Mouse (Mus musculus) MEL (cell line): ENCODE measurements around the gene Inpp5d. TPM values are rescaled to one million over a fixed set of nuclear protein-coding genes. Genes with fewer than 3 reads are reported as not detected.

Experiments used
- DNase-seq: peaks from one replicate; pipeline ENCODE4 v3.0.0; 2011; ENCODE audit warnings: low read depth, low spot score
- H3K27ac ChIP-seq: 2 replicates; pipeline ENCODE4 v1.5.1; 2012; ENCODE audit warnings: low read depth, mild to moderate bottlenecking, control low read depth, low read length, moderate library complexity; ENCODE audit not compliant: control insufficient read depth
- H3K27me3 ChIP-seq, 2 experiments: fragments of 150-350 bp in 1 of 2; sonication (generic) in 1 of 2; 2 replicates each; pipeline ENCODE4 v1.6.1; 2012; ENCODE audit warnings: low read length in 2 of 2, mild to moderate bottlenecking in 2 of 2, improper control_type of control experiment in 1 of 2, moderate library complexity in 1 of 2; ENCODE audit not compliant: insufficient read depth in 2 of 2, control insufficient read depth in 1 of 2
- H3K36me3 ChIP-seq, 2 experiments: 2 replicates each; pipeline ENCODE4 v1.6.1; 2012 to 2014; ENCODE audit warnings: low read length in 2 of 2, improper control_type of control experiment in 1 of 2, inconsistent platforms in 1 of 2, mild to moderate bottlenecking in 1 of 2; ENCODE audit not compliant: insufficient read depth in 2 of 2, control insufficient read depth in 1 of 2
- H3K4me1 ChIP-seq, 2 experiments: fragments of 150-350 bp in 1 of 2; sonication (generic) in 1 of 2; 2 replicates each; pipeline ENCODE4 v1.6.1; 2012; ENCODE audit warnings: low read length in 2 of 2, improper control_type of control experiment in 1 of 2, mild to moderate bottlenecking in 1 of 2; ENCODE audit not compliant: insufficient read depth in 2 of 2, control insufficient read depth in 1 of 2
- H3K4me3 ChIP-seq, 2 experiments: fragments of 150-350 bp in 1 of 2; sonication (generic) in 1 of 2; 2 replicates each; pipeline ENCODE4 v1.5.1; 2012; ENCODE audit warnings: low read depth in 2 of 2, low read length in 2 of 2, mild to moderate bottlenecking in 2 of 2, moderate library complexity in 2 of 2, control low read depth in 1 of 2, improper control_type of control experiment in 1 of 2; ENCODE audit not compliant: control insufficient read depth in 1 of 2, insufficient read depth in 1 of 2
- H3K79me2 ChIP-seq: 2 replicates; pipeline ENCODE4 v1.6.1; 2012; ENCODE audit warnings: mild to moderate bottlenecking, low read length, moderate library complexity; ENCODE audit not compliant: control insufficient read depth, poor library complexity, insufficient read depth
- H3K9ac ChIP-seq: 2 replicates; pipeline ENCODE4 v1.6.1; 2012; ENCODE audit warnings: low read depth, mild to moderate bottlenecking, control low read depth, low read length, moderate library complexity; ENCODE audit not compliant: control insufficient read depth, poor library complexity, severe bottlenecking
- H3K9me3 ChIP-seq: fragments of 150-350 bp; sonication (generic); replicated peaks from 2 replicates; pipeline ENCODE4 v1.6.1; 2012; ENCODE audit warnings: mild to moderate bottlenecking, low read length, improper control_type of control experiment, moderate library complexity; ENCODE audit not compliant: insufficient read depth
- BHLHE40 ChIP-seq: IDR thresholded peaks from 2 replicates; pipeline ENCODE4 v1.6.1; 2012; ENCODE audit warnings: low read depth, mild to moderate bottlenecking, inconsistent platforms, low read length, improper control_type of control experiment, borderline replicate concordance
- CHD1 ChIP-seq: IDR thresholded peaks from 2 replicates; pipeline ENCODE4 v1.6.1; 2012; ENCODE audit warnings: low read depth, mild to moderate bottlenecking, inconsistent platforms, low read length, improper control_type of control experiment
- E2F4 ChIP-seq: IDR thresholded peaks from 2 replicates; pipeline ENCODE4 v1.6.1; 2011; ENCODE audit warnings: low read depth, low read length, improper control_type of control experiment, borderline replicate concordance
- ELF1 ChIP-seq: IDR thresholded peaks from 2 replicates; pipeline ENCODE4 v1.6.1; 2014; ENCODE audit warnings: low read depth, mild to moderate bottlenecking, inconsistent platforms, low read length, improper control_type of control experiment, moderate library complexity
- GABPA ChIP-seq: IDR thresholded peaks from 2 replicates; pipeline ENCODE4 v1.6.1; 2012; ENCODE audit warnings: low read depth, mild to moderate bottlenecking, inconsistent platforms, low read length, improper control_type of control experiment, moderate library complexity
- JUND ChIP-seq: IDR thresholded peaks from 2 replicates; pipeline ENCODE4 v1.6.1; 2011; ENCODE audit warnings: low read depth, mild to moderate bottlenecking, improper control_type of control experiment, low read length
- MAFK ChIP-seq: IDR thresholded peaks from 2 replicates; pipeline ENCODE4 v1.6.1; 2011; ENCODE audit warnings: low read depth, mild to moderate bottlenecking, low read length, improper control_type of control experiment, borderline replicate concordance
- MAZ ChIP-seq: IDR thresholded peaks from 2 replicates; pipeline ENCODE4 v1.6.1; 2012; ENCODE audit warnings: low read depth, mild to moderate bottlenecking, inconsistent platforms, low read length, improper control_type of control experiment
- MEF2A ChIP-seq: IDR thresholded peaks from 2 replicates; pipeline ENCODE4 v1.6.1; 2014; ENCODE audit warnings: low read depth, mild to moderate bottlenecking, inconsistent platforms, low read length, improper control_type of control experiment; ENCODE audit not compliant: poor library complexity, insufficient replicate concordance, severe bottlenecking; ENCODE audit errors: extremely low read depth
- MXI1 ChIP-seq: IDR thresholded peaks from 2 replicates; pipeline ENCODE4 v1.6.1; 2011; ENCODE audit warnings: mild to moderate bottlenecking, low read depth, low read length, improper control_type of control experiment
- MYB ChIP-seq: IDR thresholded peaks from 2 replicates; pipeline ENCODE4 v1.6.1; 2011; ENCODE audit warnings: mild to moderate bottlenecking, low read depth, low read length, improper control_type of control experiment
- MYC ChIP-seq: IDR thresholded peaks from 2 replicates; pipeline ENCODE4 v1.6.1; 2011; ENCODE audit warnings: low read depth, mild to moderate bottlenecking, low read length, improper control_type of control experiment, moderate library complexity
- NELFE ChIP-seq: IDR thresholded peaks from 2 replicates; pipeline ENCODE4 v1.6.1; 2011; ENCODE audit warnings: low read depth, low read length, improper control_type of control experiment
- NRF1 ChIP-seq: IDR thresholded peaks from 2 replicates; pipeline ENCODE4 v1.6.1; 2014; ENCODE audit warnings: low read depth, mild to moderate bottlenecking, inconsistent platforms, low read length, improper control_type of control experiment, moderate library complexity; ENCODE audit not compliant: poor library complexity, insufficient read depth, severe bottlenecking
- POLR2AphosphoS2 ChIP-seq: IDR thresholded peaks from 2 replicates; pipeline ENCODE4 v1.6.1; 2011; ENCODE audit warnings: low read length, improper control_type of control experiment
- POLR2AphosphoS5 ChIP-seq: IDR thresholded peaks from 2 replicates; pipeline ENCODE4 v1.6.1; 2012; ENCODE audit warnings: low read depth, borderline replicate concordance, mild to moderate bottlenecking, inconsistent platforms, low read length, moderate library complexity, mixed read lengths
- RAD21 ChIP-seq: IDR thresholded peaks from 2 replicates; pipeline ENCODE4 v1.6.1; 2011; ENCODE audit warnings: mild to moderate bottlenecking, low read depth, low read length, improper control_type of control experiment
- SIN3A ChIP-seq: IDR thresholded peaks from 2 replicates; pipeline ENCODE4 v1.6.1; 2012; ENCODE audit warnings: low read length, improper control_type of control experiment, inconsistent platforms
- SMC3 ChIP-seq: IDR thresholded peaks from 2 replicates; pipeline ENCODE4 v1.6.1; 2011; ENCODE audit warnings: low read depth, low read length, improper control_type of control experiment
- TAL1 ChIP-seq: IDR thresholded peaks from 2 replicates; pipeline ENCODE4 v1.6.1; 2012; ENCODE audit warnings: mild to moderate bottlenecking, inconsistent platforms, low read length, moderate library complexity, mixed read lengths
- TBP ChIP-seq: IDR thresholded peaks from 2 replicates; pipeline ENCODE4 v1.8.0; 2011; ENCODE audit warnings: low read depth, low read length, improper control_type of control experiment
- USF2 ChIP-seq, 2 experiments: IDR thresholded peaks; 2 replicates each; pipeline ENCODE4 v1.6.1; 2011 to 2012; ENCODE audit warnings: improper control_type of control experiment in 2 of 2, low read length in 2 of 2, borderline replicate concordance in 1 of 2, inconsistent platforms in 1 of 2, low read depth in 1 of 2, mild to moderate bottlenecking in 1 of 2; ENCODE audit not compliant: insufficient read depth in 1 of 2
- ZKSCAN1 ChIP-seq: IDR thresholded peaks from 2 replicates; pipeline ENCODE4 v1.6.1; 2012; ENCODE audit warnings: low read depth, mild to moderate bottlenecking, inconsistent platforms, low read length, improper control_type of control experiment, moderate library complexity
- ZNF384 ChIP-seq: IDR thresholded peaks from 2 replicates; pipeline ENCODE4 v1.6.1; 2012; ENCODE audit warnings: low read depth, mild to moderate bottlenecking, inconsistent platforms, low read length, improper control_type of control experiment
- polyA plus RNA-seq, 2 experiments: library from polyadenylated mRNA; stranded (reverse) in 1 of 2; unstranded in 1 of 2; fragments of >175 nt in 1 of 2; fragments of >200 nt in 1 of 2; gene quantifications; 2 replicates each; pipeline versions ENCODE4 v1.2.1 to v1.2.4; 2012; ENCODE audit warnings: low replicate concordance in 2 of 2, low read depth in 1 of 2; ENCODE audit not compliant: insufficient read length in 2 of 2, insufficient read depth in 1 of 2, missing spikeins in 1 of 2
- total RNA-seq: library from RNA; depleted of rRNA; stranded (reverse); fragments of 300-350 nt; gene quantifications from 2 replicates; pipeline ENCODE4 v1.2.3, GENCODE M21; 2012

The Inpp5d gene
- total and polyA plus RNA-seq, 3 experiments, result 69.4 to 71.3 TPM; not detected in 1

GRCm38 (mm10) chr1:87729850-87730249, 109.7 kb downstream of the Inpp5d start:
- H3K36me3 ChIP-seq, result no peaks in the 10 kb centered on the region
- H3K79me2 ChIP-seq, result no peaks in the 10 kb centered on the region
- H3K27me3 ChIP-seq, result no peaks in the 10 kb centered on the region; a peak in 1 of 4 replicates
- TF ChIP-seq E2F4 (no peak), SIN3A (no peak), TBP (no peak), RAD21 (no peak), MYC (no peak), GABPA (no peak), NRF1 (no peak), MAZ (no peak), POLR2AphosphoS2 (no peak), MYB (no peak), NELFE (no peak), BHLHE40 (no peak), SMC3 (no peak), CHD1 (no peak), USF2 (IDR thresholded peaks at IDR 0.05; ENCODE audit: borderline replicate concordance in 1 of 2, insufficient read depth in 1 of 2, low read depth in 1 of 2, low read length in 2 of 2) (no peak), POLR2AphosphoS5 (no peak), TAL1 (no peak), JUND (no peak), MXI1 (no peak)
- no peaks in the 10 kb centered on the region for H3K9me3 ChIP-seq
- H3K9ac ChIP-seq, result no peak overlapping the region
- no peak overlapping the region for H3K4me3 ChIP-seq
- no peaks in the 10 kb centered on the region for H3K4me1 ChIP-seq
- no peak overlapping the region for H3K27ac ChIP-seq
- DNase-seq, result no peak

GRCm38 (mm10) chr1:87730271-87730670, 110.2 kb downstream of the Inpp5d start:
- no peaks in the 10 kb centered on the region for H3K79me2 ChIP-seq
- DNase-seq, result no peak
- H3K9ac ChIP-seq, result no peak overlapping the region
- H3K4me1 ChIP-seq, result no peaks in the 10 kb centered on the region
- no peaks in the 10 kb centered on the region; a peak in 1 of 4 replicates for H3K27me3 ChIP-seq
- TF ChIP-seq ELF1 (no peak), TBP (no peak), ZNF384 (no peak), BHLHE40 (no peak), MEF2A (no peak), NELFE (no peak), MAFK (no peak), ZKSCAN1 (no peak)
- TF ChIP-seq, all 39 proteins: peak for 0
- Histone ChIP-seq H3K27ac (no peak overlapping the region), H3K9me3 (no peaks in the 10 kb centered on the region), H3K4me3 (no peak overlapping the region), H3K36me3 (no peaks in the 10 kb centered on the region)
